Mouse (Mus musculus): ENCODE data around the gene P4htm. TPM values are rescaled to one million over a fixed set of nuclear protein-coding genes. Genes with fewer than 3 reads are reported as not detected.

Gene P4htm
- polyA plus RNA-seq, 1 experiment: 105 TPM

- TF ChIP-seq POLR2A (IDR thresholded peaks at IDR 0.05; ENCODE audit: extremely low read depth, insufficient read depth, low read length) (no peak), CTCF (IDR thresholded peaks at IDR 0.05; ENCODE audit: extremely low read depth, insufficient read depth, low read length) (no peak)
- H3K27ac ChIP-seq (ENCODE audit: insufficient read depth, low read length): no peak overlapping the region
- H3K4me3 ChIP-seq (ENCODE audit: insufficient read depth, low read length): no peak overlapping the region
Measured at GRCm38 (mm10) chr9:108530954-108531353, 66.5 kb downstream of the P4htm start.

More at GRCm38 (mm10) chr9:108530954-108531353, 66.5 kb downstream of the P4htm start:
- H3K4me1 ChIP-seq (ENCODE audit: control insufficient read depth, insufficient read depth, low read length): no peaks in the 10 kb centered on the region

Other genes with a start within 250 kb of the P4htm start
- gene Usp4, start 249.8 kb downstream of the P4htm start, polyA plus RNA-seq (2012; rRNA removed): 114 and 116 TPM in 2 replicates
- gene 1700102P08Rik, start 204.9 kb downstream of the P4htm start, polyA plus RNA-seq (2012; rRNA removed): 1.1 TPM in 2 replicates
- 0.33 and 0.66 TPM in 2 replicates for gene Ccdc36, start 169.2 kb downstream of the P4htm start, polyA plus RNA-seq (2012; rRNA removed)
- gene BC048562, start 161.2 kb downstream of the P4htm start, polyA plus RNA-seq (2012; rRNA removed): not detected in 2 replicates
- 19.9 and 22.3 TPM in 2 replicates for gene Ccdc71, start 137.1 kb downstream of the P4htm start, polyA plus RNA-seq (2012; rRNA removed)
- gene Klhdc8b, start 136.1 kb downstream of the P4htm start, polyA plus RNA-seq (2012; rRNA removed): 44.9 and 46.1 TPM in 2 replicates
- gene Lamb2, start 117.9 kb downstream of the P4htm start, polyA plus RNA-seq (2012; rRNA removed): 31.6 and 34.2 TPM in 2 replicates
- gene Usp19, start 107.1 kb downstream of the P4htm start, polyA plus RNA-seq (2012; rRNA removed): 169 and 173 TPM in 2 replicates
- 110 TPM in 2 replicates for gene Qars, start 90.0 kb downstream of the P4htm start, polyA plus RNA-seq (2012; rRNA removed)
- 110 and 111 TPM in 2 replicates for gene Qrich1, start 80.9 kb downstream of the P4htm start, polyA plus RNA-seq (2012; rRNA removed)
- gene Impdh2, start 37.4 kb downstream of the P4htm start, polyA plus RNA-seq (2012; rRNA removed): 62.2 and 63.6 TPM in 2 replicates
- 69.6 and 71.9 TPM in 2 replicates for gene Ndufaf3, start 30.2 kb downstream of the P4htm start, polyA plus RNA-seq (2012; rRNA removed)
- gene Dalrd3, start 27.8 kb downstream of the P4htm start, polyA plus RNA-seq (2012; rRNA removed): 224 and 245 TPM in 2 replicates
- 70.9 and 74.9 TPM in 2 replicates for gene Wdr6, start 18.9 kb downstream of the P4htm start, polyA plus RNA-seq (2012; rRNA removed)
- gene Arih2, start 51.7 kb upstream of the P4htm start, polyA plus RNA-seq (2012; rRNA removed): 43.7 and 44.4 TPM in 2 replicates
- gene Slc25a20, start 64.4 kb upstream of the P4htm start, polyA plus RNA-seq (2012; rRNA removed): 12.6 and 13.8 TPM in 2 replicates
- gene Prkar2a, start 91.6 kb upstream of the P4htm start, polyA plus RNA-seq (2012; rRNA removed): 20.6 and 21.2 TPM in 2 replicates
- 145 and 162 TPM in 2 replicates for gene Ip6k2, start 186.1 kb upstream of the P4htm start, polyA plus RNA-seq (2012; rRNA removed)
- 65.0 and 66.8 TPM in 2 replicates for gene Nckipsd, start 210.7 kb upstream of the P4htm start, polyA plus RNA-seq (2012; rRNA removed)
- gene Celsr3, start 228.7 kb upstream of the P4htm start, polyA plus RNA-seq (2012; rRNA removed): 74.3 and 75.8 TPM in 2 replicates